Mouse (Mus musculus): ENCODE measurements around the gene Grin2c.

- TF ChIP-seq CTCF (IDR thresholded peaks at IDR 0.05; ENCODE audit: insufficient read depth, low read length) = no peak
- no peak for TF ChIP-seq POLR2A (IDR thresholded peaks at IDR 0.05; ENCODE audit: borderline replicate concordance, extremely low read depth, low read depth, low read length)
These were observed 39.4 kb downstream of the Grin2c start for GRCm38 (mm10) chr11:115227640-115228039.
